Mouse (Mus musculus) midbrain, embryonic 10.5 days (tissue): ENCODE data around the gene Erp44. TPM values are rescaled to one million over a fixed set of nuclear protein-coding genes. Genes with fewer than 3 reads are reported as not detected.

Source experiments
- microRNA counts: library from miRNA; unstranded; fragments of <30 nt; microRNA quantifications from one replicate; lab custom pipeline; 2017
- microRNA-seq: library from miRNA; unstranded; fragments of <30 nt; microRNA quantifications from one replicate; pipeline ENCODE4, GENCODE M21; 2017
- polyA plus RNA-seq: library from polyadenylated mRNA; unstranded; fragments of >200 nt; fragmentation: Nextera tagmentation; extraction: Ambion mirVana; gene quantifications from 2 replicates; pipeline ENCODE4 v1.2.1, GENCODE M21; 2016

The Erp44 gene
- polyA plus RNA-seq, 1 experiment from 2014 or later, result 68.5 TPM

MicroRNAs encoded within 50 kb of the gene (microRNA counts, 519-probe panel; counts per million panel counts)
- not detected for microRNA mmu-miR-1958 (lab: Ali Mortazavi, UCI)

Small RNAs within 50 kb of the gene (microRNA-seq; reads per million reads assigned to microRNA genes)
- gene Mir1958, result not detected

Other genes starting within 250 kb of the Erp44 start
- gene Nr4a3, start 234.4 kb downstream of the Erp44 start, polyA plus RNA-seq, result 0.60 and 0.61 TPM in 2 replicates
- 21.6 and 27.1 TPM in 2 replicates for gene Stx17, start 154.6 kb downstream of the Erp44 start, polyA plus RNA-seq
- gene Invs, start 202 bp upstream of the Erp44 start, polyA plus RNA-seq, result 9.0 and 9.4 TPM in 2 replicates
- 67.3 and 68.0 TPM in 2 replicates for gene Tex10, start 193.9 kb upstream of the Erp44 start, polyA plus RNA-seq